Mouse (Mus musculus) midbrain, embryonic 16.5 days (tissue): Measurements from ENCODE around the gene Kynu. TPM values are rescaled to one million over a fixed set of nuclear protein-coding genes. Genes with fewer than 3 reads are reported as not detected.

Source experiments
- ATAC-seq: fragments of 200-750 bp; cut with Nextera tagmentation; 2 replicates; pipeline ENCODE4 v1.8.0; 2017; ENCODE audit warnings: moderate TSS enrichment
- H3K27ac ChIP-seq: fragments of 300-500 bp; sonication (generic); 2 replicates; pipeline ENCODE4 v1.5.1; 2014; ENCODE audit warnings: mild to moderate bottlenecking, low read length, mixed read lengths
- H3K27me3 ChIP-seq: fragments of 300-500 bp; sonication (generic); 2 replicates; pipeline ENCODE4 v1.6.1; 2014; ENCODE audit warnings: low read depth, low read length, mixed read lengths; ENCODE audit not compliant: control insufficient read depth, insufficient read depth
- H3K36me3 ChIP-seq: fragments of 300-500 bp; sonication (generic); 2 replicates; pipeline ENCODE4 v1.6.1; 2014; ENCODE audit warnings: mild to moderate bottlenecking, low read length, moderate library complexity, mixed read lengths; ENCODE audit not compliant: control insufficient read depth, insufficient read depth
- H3K4me1 ChIP-seq: fragments of 300-500 bp; sonication (generic); 2 replicates; pipeline ENCODE4 v1.6.1; 2014; ENCODE audit warnings: mild to moderate bottlenecking, low read length, mixed read lengths; ENCODE audit not compliant: control insufficient read depth, insufficient read depth
- H3K4me2 ChIP-seq: fragments of 300-500 bp; sonication (generic); 2 replicates; pipeline ENCODE4 v1.6.1; 2014; ENCODE audit warnings: mild to moderate bottlenecking, low read length, mixed read lengths
- H3K4me3 ChIP-seq: fragments of 300-500 bp; sonication (generic); 2 replicates; pipeline ENCODE4 v1.5.1; 2014; ENCODE audit warnings: low read depth, mild to moderate bottlenecking, low read length, moderate library complexity, mixed read lengths
- H3K9ac ChIP-seq: fragments of 300-500 bp; sonication (generic); 2 replicates; pipeline ENCODE4 v1.6.1; 2014; ENCODE audit warnings: low read depth, low read length, mixed read lengths
- H3K9me3 ChIP-seq: fragments of 300-500 bp; sonication (generic); replicated peaks from 2 replicates; pipeline ENCODE4 v1.6.1; 2014; ENCODE audit warnings: mild to moderate bottlenecking, low read length, mixed read lengths; ENCODE audit not compliant: control insufficient read depth, poor library complexity, severe bottlenecking
- WGBS: fragments of 180-500 bp; shearing (Covaris S2); extraction: QIAGEN DNeasy Blood & Tissue Kit; methylation state at CpG from one replicate; pipeline ENCODE4 v1.1.7; 2014; 5-methylcytosine and 5-hydroxymethylcytosine counted together
- polyA plus RNA-seq: library from polyadenylated mRNA; unstranded; fragments of >200 nt; fragmentation: Nextera tagmentation; extraction: Ambion mirVana; gene quantifications from 2 replicates; pipeline ENCODE4 v1.2.1, GENCODE M21; 2015

Kynu gene
- 0.09 and 0.21 TPM in 2 replicates for polyA plus RNA-seq

DNA sequence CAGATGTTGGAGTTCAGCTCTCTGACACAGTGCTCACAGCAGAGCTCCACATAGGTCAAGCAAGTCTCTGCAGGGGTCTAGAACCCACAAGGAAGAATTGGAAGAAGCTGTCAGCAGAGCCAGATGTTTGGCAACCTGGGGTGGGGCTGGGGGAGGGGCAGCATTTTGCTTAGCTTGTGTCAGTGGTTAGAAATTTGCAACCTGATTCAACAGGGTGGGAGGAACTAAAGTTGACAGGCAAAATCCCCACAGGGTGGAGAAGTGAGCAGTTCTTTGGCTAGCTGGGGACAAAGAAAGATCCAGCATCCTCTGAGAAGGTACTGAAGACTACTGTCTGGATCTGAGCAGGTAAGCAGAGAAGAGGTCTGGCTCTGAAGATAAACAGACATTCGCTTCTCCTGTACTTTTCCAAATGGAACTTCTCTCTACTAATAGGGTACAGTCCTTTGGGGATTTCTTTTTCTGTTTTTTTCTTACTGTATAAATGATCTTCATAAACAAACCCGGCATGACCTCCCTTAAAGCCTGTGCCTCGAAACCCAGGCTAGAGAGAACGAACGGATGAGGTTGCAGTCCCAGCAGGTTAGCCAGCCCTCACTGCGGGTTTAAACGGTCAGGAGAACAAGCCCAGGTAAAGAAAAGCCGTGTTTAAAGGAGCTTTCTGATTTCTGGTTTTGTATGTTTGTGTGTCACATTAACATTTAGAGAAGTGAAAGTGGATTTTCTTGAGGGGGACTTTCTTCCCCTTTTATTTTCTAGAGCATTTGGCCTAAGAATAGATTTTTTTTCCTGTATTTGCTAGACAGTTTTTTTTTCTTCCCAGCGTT lies at the start of gene Kynu:
Gene Kynu (plus strand): TSS at position 268 of the 827 bp plus-strand sequence.
- H3K4me2 ChIP-seq = no peak within 1 kb of the TSS
- no peaks in the 10 kb centered on the region for H3K9me3 ChIP-seq
- H3K4me1 ChIP-seq = no peaks in the 10 kb centered on the region
- no peaks in the 10 kb centered on the region for H3K36me3 ChIP-seq
- H3K27ac ChIP-seq = no peak within 1 kb of the TSS
- 32% methylated on average over 9 of the region's 9 CpGs for WGBS
- no peaks in the 10 kb centered on the region for H3K27me3 ChIP-seq
- ATAC-seq = no peak
- H3K4me3 ChIP-seq = no peak within 1 kb of the TSS
- H3K9ac ChIP-seq = no peak within 1 kb of the TSS

DNA sequence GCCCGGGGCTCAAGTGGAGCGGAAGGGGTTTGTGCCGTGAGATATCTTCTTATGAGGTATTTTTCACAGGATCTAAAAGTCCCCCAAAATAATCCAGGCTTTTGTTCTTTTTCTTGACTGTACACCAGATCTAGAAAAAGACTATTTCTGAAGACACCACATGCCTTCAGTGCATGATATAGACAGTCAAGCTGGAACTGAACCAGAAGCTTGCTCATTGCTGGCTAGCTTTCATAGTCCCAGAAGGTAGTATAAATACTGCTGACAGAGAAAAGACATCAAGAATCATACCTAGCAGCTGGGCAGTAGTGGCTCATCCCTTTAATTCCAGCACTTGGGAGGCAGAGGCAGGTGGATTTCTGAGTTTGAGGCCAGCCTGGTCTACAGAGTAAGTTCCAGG lies 48.9 kb upstream of the Kynu start:
- Histone ChIP-seq H3K4me3 (no peak overlapping the region), H3K4me2 (no peak overlapping the region), H3K9me3 (no peaks in the 10 kb centered on the region), H3K27me3 (no peaks in the 10 kb centered on the region), H3K27ac (no peak overlapping the region), H3K4me1 (no peaks in the 10 kb centered on the region), H3K9ac (no peak overlapping the region), H3K36me3 (no peaks in the 10 kb centered on the region)
- no peak for ATAC-seq
- WGBS = 96% methylated on average over 3 of the region's 3 CpGs

- Histone ChIP-seq H3K27me3 (no peaks in the 10 kb centered on the region), H3K4me3 (no peak overlapping the region), H3K27ac (no peak overlapping the region), H3K36me3 (no peaks in the 10 kb centered on the region), H3K9ac (no peak overlapping the region), H3K9me3 (no peaks in the 10 kb centered on the region; the same call in 1 of the 2 replicates), H3K4me2 (no peak overlapping the region), H3K4me1 (no peaks in the 10 kb centered on the region)
- ATAC-seq = no peak
- 7% methylated on average over 7 of the region's 7 CpGs for WGBS
Measured at GRCm38 (mm10) chr2:43513852-43514251, 41.3 kb upstream of the Kynu start.

DNA sequence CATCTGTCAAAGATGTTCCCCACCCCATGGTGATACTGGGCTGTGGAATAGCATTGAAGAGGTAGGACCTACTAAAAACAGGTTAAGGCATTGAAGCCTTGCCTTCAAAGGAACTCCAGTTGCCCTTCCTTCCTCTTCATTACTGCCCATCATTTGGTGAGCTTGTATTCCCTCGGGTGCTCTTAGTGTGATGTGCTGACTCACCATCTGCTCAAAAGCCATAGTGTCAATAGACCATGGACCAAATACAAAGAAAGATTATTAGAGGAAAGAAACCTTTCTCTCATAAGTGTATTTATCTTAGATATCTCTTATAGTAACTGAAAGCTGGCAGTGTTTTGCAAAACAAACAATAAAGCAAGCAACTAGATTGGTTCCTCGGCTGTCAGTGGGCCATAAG lies 20.7 kb upstream of the Kynu start:
- H3K36me3 ChIP-seq = no peaks in the 10 kb centered on the region
- WGBS = 86% methylated on average over 2 of the region's 2 CpGs

GRCm38 (mm10) chr2:43542615-43543014 lies 12.5 kb upstream of the Kynu start:
- 92% methylated on average over 3 of the region's 3 CpGs for WGBS
- no peak for ATAC-seq
- no peak overlapping the region for H3K27ac ChIP-seq
- H3K9ac ChIP-seq = no peak overlapping the region
- no peaks in the 10 kb centered on the region for H3K36me3 ChIP-seq
- no peaks in the 10 kb centered on the region for H3K4me1 ChIP-seq
- no peak overlapping the region for H3K4me3 ChIP-seq
- no peaks in the 10 kb centered on the region for H3K9me3 ChIP-seq
- H3K27me3 ChIP-seq = no peaks in the 10 kb centered on the region
- no peak overlapping the region for H3K4me2 ChIP-seq

More for the DNA sequence above, 20.7 kb upstream of the Kynu start:
- H3K9ac ChIP-seq = no peak overlapping the region
- no peak overlapping the region for H3K4me3 ChIP-seq
- no peak overlapping the region for H3K27ac ChIP-seq
- H3K4me2 ChIP-seq = no peak overlapping the region
- ATAC-seq = no peak
- no peaks in the 10 kb centered on the region for H3K9me3 ChIP-seq
- no peaks in the 10 kb centered on the region for H3K4me1 ChIP-seq
- no peaks in the 10 kb centered on the region for H3K27me3 ChIP-seq

DNA sequence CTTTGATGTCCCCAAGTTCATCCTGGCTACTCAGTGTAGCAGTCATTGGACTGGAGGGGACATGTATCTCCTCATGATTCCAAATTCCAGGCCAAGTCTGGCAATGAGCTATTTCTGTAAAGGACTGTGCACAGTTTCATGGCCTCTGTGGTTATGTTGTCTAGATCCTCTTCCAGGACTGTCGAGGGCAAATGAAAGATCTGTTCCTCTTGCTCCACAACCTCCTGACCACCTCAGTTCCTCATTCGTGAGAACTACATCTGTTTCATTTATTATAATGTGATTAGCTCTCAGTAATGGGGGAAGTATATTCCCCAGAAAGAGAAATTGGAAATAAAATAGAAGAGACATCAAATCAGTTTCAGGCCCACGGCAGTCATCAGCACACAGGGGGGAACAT lies 9.5 kb upstream of the Kynu start:
- 88% methylated on average over 3 of the region's 3 CpGs for WGBS
- Histone ChIP-seq H3K9me3 (no peaks in the 10 kb centered on the region), H3K4me3 (no peak overlapping the region), H3K4me1 (no peaks in the 10 kb centered on the region), H3K4me2 (no peak overlapping the region), H3K27me3 (no peaks in the 10 kb centered on the region), H3K36me3 (no peaks in the 10 kb centered on the region), H3K27ac (no peak overlapping the region), H3K9ac (no peak overlapping the region)
- ATAC-seq = no peak

GRCm38 (mm10) chr2:43546448-43546847 lies 8.7 kb upstream of the Kynu start:
- H3K4me2 ChIP-seq = no peak overlapping the region
- no peaks in the 10 kb centered on the region for H3K9me3 ChIP-seq
- H3K36me3 ChIP-seq = no peaks in the 10 kb centered on the region
- no peaks in the 10 kb centered on the region for H3K4me1 ChIP-seq
- 89% methylated on average over 1 of the region's 1 CpGs for WGBS
- no peaks in the 10 kb centered on the region for H3K27me3 ChIP-seq
- H3K9ac ChIP-seq = no peak overlapping the region
- no peak for ATAC-seq
- H3K27ac ChIP-seq = no peak overlapping the region
- no peak overlapping the region for H3K4me3 ChIP-seq

- H3K36me3 ChIP-seq = no peaks in the 10 kb centered on the region
Measured at GRCm38 (mm10) chr2:43554216-43554615, 913 bp upstream of the Kynu start.

DNA sequence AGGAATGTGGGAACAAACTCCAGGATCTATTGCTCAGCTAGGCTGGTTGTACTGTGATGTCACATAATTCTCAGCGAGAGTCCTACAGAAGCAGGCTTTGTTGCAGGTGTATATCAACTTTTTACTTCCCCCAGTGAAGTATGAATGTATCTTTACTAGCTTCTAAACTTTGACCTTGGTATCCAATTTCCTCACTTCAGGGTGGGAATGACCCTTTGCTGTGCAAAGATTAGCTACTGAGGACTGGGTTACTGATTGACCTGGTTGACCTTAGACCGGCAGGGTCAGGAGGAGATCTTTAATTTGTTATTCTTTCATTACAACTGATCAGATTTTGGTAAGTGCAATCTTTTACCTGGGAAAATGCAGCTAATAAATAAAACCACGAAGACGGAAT lies 758 bp downstream of the Kynu start:
- H3K27me3 ChIP-seq = no peaks in the 10 kb centered on the region
- H3K4me3 ChIP-seq = no peak overlapping the region
- H3K9me3 ChIP-seq = no peaks in the 10 kb centered on the region
- H3K36me3 ChIP-seq = no peaks in the 10 kb centered on the region
- ATAC-seq = no peak
- H3K27ac ChIP-seq = no peak overlapping the region
- H3K4me1 ChIP-seq = no peaks in the 10 kb centered on the region
- no peak overlapping the region for H3K9ac ChIP-seq
- H3K4me2 ChIP-seq = no peak overlapping the region
- WGBS = 57% methylated on average over 4 of the region's 4 CpGs

More at GRCm38 (mm10) chr2:43554216-43554615, 913 bp upstream of the Kynu start:
- WGBS = 53% methylated on average over 4 of the region's 4 CpGs
- Histone ChIP-seq H3K4me2 (no peak overlapping the region), H3K4me1 (no peaks in the 10 kb centered on the region), H3K9ac (no peak overlapping the region), H3K27ac (no peak overlapping the region), H3K9me3 (no peaks in the 10 kb centered on the region), H3K4me3 (no peak overlapping the region), H3K27me3 (no peaks in the 10 kb centered on the region)
- ATAC-seq = no peak
